Mouse (Mus musculus) lung, postnatal 0 days (tissue): Measurements from ENCODE around the gene Ppp3ca.

ENCODE experiments used
- CTCF ChIP-seq: IDR thresholded peaks from 2 replicates; pipeline ENCODE4 v1.5.1; 2016; ENCODE audit warnings: antibody characterized with exemption, mild to moderate bottlenecking
- EP300 ChIP-seq: IDR thresholded peaks from 2 replicates; pipeline ENCODE4 v1.6.1; 2016; ENCODE audit warnings: antibody characterized with exemption, mild to moderate bottlenecking, control low read depth

- TF ChIP-seq CTCF (no peak), EP300 (no peak)
Measured at GRCm38 (mm10) chr3:136768775-136769485, 99.0 kb downstream of the Ppp3ca start.
